Mouse (Mus musculus): ENCODE results near the gene Megf8. TPM values are rescaled to one million over a fixed set of nuclear protein-coding genes. Genes with fewer than 3 reads are reported as not detected.

Megf8 gene
- total and polyA plus RNA-seq, 2 experiments, result 1.5 to 5.1 TPM

DNA sequence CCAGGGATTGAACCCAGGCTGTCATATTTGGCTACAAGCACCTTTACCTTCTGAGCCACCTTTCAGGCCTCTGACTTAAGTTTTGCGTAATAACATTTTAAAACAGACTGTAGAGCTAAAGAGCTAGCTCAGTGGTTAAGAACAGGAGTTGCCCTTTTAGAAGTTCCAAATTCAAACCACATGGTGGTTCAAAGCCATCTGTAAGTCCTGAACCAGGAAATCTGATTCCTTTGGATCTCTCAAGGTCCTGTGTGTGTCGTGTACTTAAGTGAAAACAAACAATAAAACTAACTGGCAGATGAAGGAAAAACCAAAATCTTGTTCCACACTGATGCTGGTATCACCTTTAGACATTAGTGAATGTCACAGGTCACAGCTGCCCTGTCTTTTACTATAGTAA is 84.6 kb downstream of the Megf8 start:
- Histone ChIP-seq H3K4me1 (ENCODE audit: control insufficient read depth, insufficient read depth, low read length) (peaks cover 5% of the 10 kb centered on the region; the same call in 1 of the 2 replicates), H3K4me3 (ENCODE audit: insufficient read depth, low read depth, low read length) (no peak overlapping the region), H3K79me2 (ENCODE audit: control insufficient read depth, insufficient read depth, low read length) (peaks cover 3% of the 10 kb centered on the region; the same call in 1 of the 2 replicates), H3K36me3 (ENCODE audit: control insufficient read depth, insufficient read depth, low read length) (no peaks in the 10 kb centered on the region), H3K9ac (ENCODE audit: low read depth, low read length) (no peak overlapping the region), H3K27me3 (ENCODE audit: control insufficient read depth, insufficient read depth, low read length) (no peaks in the 10 kb centered on the region), H3K27ac (replicated peaks; ENCODE audit: insufficient read depth, low read depth, low read length) (no peak overlapping the region)
- no peak for DNase-seq (ENCODE audit: extremely low read depth, low read depth, low spot score)
- TF ChIP-seq CTCF (IDR thresholded peaks at IDR 0.05; ENCODE audit: low read depth, low read length) (no peak), POLR2A (IDR thresholded peaks at IDR 0.05; ENCODE audit: extremely low read depth, insufficient read depth, low read length) (no peak)
- WGBS, result 58% methylated on average over 2 of the region's 2 CpGs

DNA sequence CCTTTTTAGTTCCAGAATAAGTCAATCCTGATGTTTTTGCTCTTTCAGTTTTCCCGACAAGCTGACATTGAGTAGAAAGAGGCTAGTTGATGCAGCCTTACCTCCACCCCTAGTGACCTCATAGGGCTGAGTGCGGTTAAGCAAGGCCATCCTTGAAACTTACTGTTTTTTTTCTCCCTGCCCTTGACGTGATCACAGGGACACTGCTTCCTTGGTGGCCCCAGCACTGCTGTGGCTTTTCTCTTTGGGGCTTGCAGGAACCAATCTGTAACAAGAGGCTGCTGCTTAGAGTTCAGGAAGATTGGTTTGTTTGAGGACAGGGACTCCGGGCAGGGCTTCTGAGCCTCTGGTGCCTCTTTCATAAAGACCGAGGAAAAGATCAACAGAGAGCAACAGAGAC is 85.0 kb downstream of the Megf8 start:
- no peak overlapping the region for H3K27ac ChIP-seq (replicated peaks; ENCODE audit: insufficient read depth, low read depth, low read length)
- DNase-seq (ENCODE audit: extremely low read depth, low read depth, low spot score), result no peak
- H3K27me3 ChIP-seq (ENCODE audit: control insufficient read depth, insufficient read depth, low read length), result no peaks in the 10 kb centered on the region
- no peak overlapping the region for H3K9ac ChIP-seq (ENCODE audit: low read depth, low read length)
- WGBS, result 74% methylated on average over 5 of the region's 5 CpGs
- peaks cover 2% of the 10 kb centered on the region; the same call in 1 of the 2 replicates for H3K4me1 ChIP-seq (ENCODE audit: control insufficient read depth, insufficient read depth, low read length)
- H3K36me3 ChIP-seq (ENCODE audit: control insufficient read depth, insufficient read depth, low read length), result no peaks in the 10 kb centered on the region
- TF ChIP-seq CTCF (IDR thresholded peaks at IDR 0.05; ENCODE audit: low read depth, low read length), result no peak
- no peak for TF ChIP-seq POLR2A (IDR thresholded peaks at IDR 0.05; ENCODE audit: extremely low read depth, insufficient read depth, low read length)
- H3K4me3 ChIP-seq (ENCODE audit: insufficient read depth, low read depth, low read length), result no peak overlapping the region
- no peaks in the 10 kb centered on the region; the same call in 1 of the 2 replicates for H3K79me2 ChIP-seq (ENCODE audit: control insufficient read depth, insufficient read depth, low read length)

DNA sequence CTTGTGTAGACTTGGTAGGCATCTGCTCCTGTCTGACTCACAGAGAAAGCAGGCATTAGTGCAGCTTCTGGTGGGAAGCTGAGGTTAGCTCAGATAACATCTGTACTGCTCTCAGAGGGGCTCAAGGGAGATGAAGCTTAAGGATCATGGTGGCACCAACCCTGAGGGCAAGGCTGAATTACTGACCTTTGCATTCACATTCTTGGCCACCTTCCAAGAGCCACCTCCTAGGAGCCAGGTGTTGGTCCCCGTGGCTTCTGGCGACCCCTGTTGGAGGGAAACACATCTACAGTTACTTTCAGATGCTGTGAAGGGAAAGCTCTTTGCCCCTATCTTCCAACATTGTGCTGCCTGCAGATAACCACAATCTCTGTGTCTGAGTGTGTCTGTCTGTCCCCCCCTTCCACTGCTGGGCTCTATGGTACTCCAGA is 85.7 kb downstream of the Megf8 start:
- H3K27ac ChIP-seq (replicated peaks; ENCODE audit: insufficient read depth, low read depth, low read length), result no peak overlapping the region
- DNase-seq (ENCODE audit: extremely low read depth, low read depth, low spot score), result peak; percentile 76
- no peak overlapping the region for H3K4me3 ChIP-seq (ENCODE audit: insufficient read depth, low read depth, low read length)
- H3K36me3 ChIP-seq (ENCODE audit: control insufficient read depth, insufficient read depth, low read length), result no peaks in the 10 kb centered on the region
- H3K4me1 ChIP-seq (ENCODE audit: control insufficient read depth, insufficient read depth, low read length), result peaks cover 2% of the 10 kb centered on the region; the same call in 1 of the 2 replicates
- no peak overlapping the region for H3K9ac ChIP-seq (ENCODE audit: low read depth, low read length)
- TF ChIP-seq POLR2A (IDR thresholded peaks at IDR 0.05; ENCODE audit: extremely low read depth, insufficient read depth, low read length) (no peak), CTCF (IDR thresholded peaks at IDR 0.05; ENCODE audit: low read depth, low read length) (peak; percentile 92)
- no peaks in the 10 kb centered on the region for H3K27me3 ChIP-seq (ENCODE audit: control insufficient read depth, insufficient read depth, low read length)
- WGBS, result 0% methylated on average over 2 of the region's 2 CpGs
- H3K79me2 ChIP-seq (ENCODE audit: control insufficient read depth, insufficient read depth, low read length), result no peaks in the 10 kb centered on the region; the same call in 1 of the 2 replicates

DNA sequence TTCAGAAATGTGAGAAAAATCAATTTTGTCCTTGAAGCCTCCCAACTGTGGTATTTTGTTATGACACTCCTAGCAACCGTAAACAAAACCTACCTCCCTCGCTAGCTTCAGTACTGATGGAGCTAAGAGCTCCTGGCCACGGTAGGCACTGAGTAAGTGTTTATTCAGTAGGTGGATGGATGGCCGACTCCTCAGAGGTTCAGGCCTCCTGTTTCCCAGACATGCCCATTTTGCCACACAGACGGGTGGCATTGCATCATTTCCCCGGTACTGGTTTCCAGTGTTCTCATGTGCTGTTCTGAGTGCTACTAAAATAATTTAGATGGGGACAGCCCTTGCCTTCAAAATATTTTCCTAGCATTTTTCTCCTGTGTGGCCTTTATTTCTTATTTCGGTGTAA is 89.5 kb downstream of the Megf8 start:
- H3K9ac ChIP-seq (ENCODE audit: low read depth, low read length), result no peak overlapping the region
- peaks cover 9% of the 10 kb centered on the region for H3K4me1 ChIP-seq (ENCODE audit: control insufficient read depth, insufficient read depth, low read length)
- no peak for DNase-seq (ENCODE audit: extremely low read depth, low read depth, low spot score)
- H3K4me3 ChIP-seq (ENCODE audit: insufficient read depth, low read depth, low read length), result no peak overlapping the region
- TF ChIP-seq POLR2A (IDR thresholded peaks at IDR 0.05; ENCODE audit: extremely low read depth, insufficient read depth, low read length) (no peak), CTCF (IDR thresholded peaks at IDR 0.05; ENCODE audit: low read depth, low read length) (no peak)
- H3K27ac ChIP-seq (replicated peaks; ENCODE audit: insufficient read depth, low read depth, low read length), result no peak overlapping the region
- 48% methylated on average over 7 of the region's 7 CpGs for WGBS
- no peaks in the 10 kb centered on the region for H3K36me3 ChIP-seq (ENCODE audit: control insufficient read depth, insufficient read depth, low read length)
- H3K27me3 ChIP-seq (ENCODE audit: control insufficient read depth, insufficient read depth, low read length), result no peaks in the 10 kb centered on the region
- H3K79me2 ChIP-seq (ENCODE audit: control insufficient read depth, insufficient read depth, low read length), result no peaks in the 10 kb centered on the region

DNA sequence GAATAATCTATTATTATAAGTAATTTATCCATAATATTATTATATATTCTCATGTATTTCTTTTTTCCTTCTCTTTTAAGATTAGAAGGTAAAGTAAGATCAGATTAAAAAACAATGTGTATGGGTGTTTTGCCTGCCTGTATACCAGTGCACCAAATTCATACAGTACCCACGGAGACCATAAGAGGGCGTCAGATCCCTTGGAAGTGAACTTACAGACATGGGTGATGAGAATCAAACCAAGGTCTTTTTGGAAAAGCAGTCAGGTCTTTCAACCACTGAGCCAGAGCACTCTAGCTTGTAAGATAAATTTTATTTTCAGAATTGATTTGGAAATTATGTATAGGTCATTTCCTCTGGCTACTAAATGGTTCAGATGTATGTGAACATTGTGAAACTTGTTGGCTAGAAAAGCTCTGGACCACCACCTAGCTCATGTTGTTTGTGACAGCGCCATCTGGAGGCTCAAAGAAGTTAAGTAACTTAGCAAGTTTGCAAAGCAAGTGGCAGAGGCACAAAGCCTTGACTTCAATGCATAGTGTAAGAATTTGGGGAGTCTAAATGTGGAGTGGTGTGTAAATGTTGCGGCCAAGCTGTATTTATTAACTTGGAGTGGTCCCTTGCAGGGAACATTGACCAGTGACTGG is 92.3 kb downstream of the Megf8 start:
- DNase-seq (ENCODE audit: extremely low read depth, low read depth, low spot score), result no peak
- no peak overlapping the region for H3K27ac ChIP-seq (replicated peaks; ENCODE audit: insufficient read depth, low read depth, low read length)
- WGBS, result 67% methylated on average over 4 of the region's 4 CpGs
- TF ChIP-seq POLR2A (IDR thresholded peaks at IDR 0.05; ENCODE audit: extremely low read depth, insufficient read depth, low read length) (no peak), CTCF (IDR thresholded peaks at IDR 0.05; ENCODE audit: low read depth, low read length) (peak; percentile 22; the same call in 1 of the 2 replicates)
- H3K27me3 ChIP-seq (ENCODE audit: control insufficient read depth, insufficient read depth, low read length), result no peaks in the 10 kb centered on the region
- no peak overlapping the region for H3K4me3 ChIP-seq (ENCODE audit: insufficient read depth, low read depth, low read length)
- no peaks in the 10 kb centered on the region; the same call in 1 of the 2 replicates for H3K79me2 ChIP-seq (ENCODE audit: control insufficient read depth, insufficient read depth, low read length)
- no peaks in the 10 kb centered on the region for H3K36me3 ChIP-seq (ENCODE audit: control insufficient read depth, insufficient read depth, low read length)
- no peak overlapping the region for H3K9ac ChIP-seq (ENCODE audit: low read depth, low read length)
- H3K4me1 ChIP-seq (ENCODE audit: control insufficient read depth, insufficient read depth, low read length), result peaks cover 8% of the 10 kb centered on the region

DNA sequence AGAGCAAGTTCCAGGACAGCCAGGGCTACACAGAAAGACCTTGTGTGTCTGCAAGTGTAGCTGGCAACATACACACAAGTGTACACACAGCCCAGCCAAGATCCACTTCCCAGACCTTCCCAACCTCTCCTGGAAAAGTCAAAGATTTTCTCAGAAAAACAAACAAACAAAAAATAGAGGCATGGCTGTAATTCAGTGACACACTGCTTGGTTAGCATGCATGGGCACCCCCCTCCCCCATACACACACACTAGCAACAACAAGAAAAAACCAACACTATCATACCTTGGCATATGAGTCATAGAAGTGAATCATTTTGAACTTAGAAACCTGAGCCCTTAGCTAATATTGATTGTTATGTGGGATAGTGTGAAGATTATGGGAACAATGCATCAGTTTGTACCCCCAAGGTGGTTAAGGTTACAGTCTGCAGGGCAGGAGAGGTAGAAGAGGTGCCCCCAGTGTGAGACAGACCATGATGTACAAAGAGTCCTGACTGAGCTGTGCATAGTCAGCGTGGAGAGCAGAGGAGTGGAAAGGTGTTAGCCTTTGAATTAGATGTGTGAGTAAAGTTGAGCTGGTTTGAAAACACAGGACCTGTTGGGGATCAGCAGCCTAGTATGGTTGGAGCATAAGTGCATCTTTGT is 94.1 kb downstream of the Megf8 start:
- Histone ChIP-seq H3K4me1 (ENCODE audit: control insufficient read depth, insufficient read depth, low read length) (peaks cover 8% of the 10 kb centered on the region), H3K9ac (ENCODE audit: low read depth, low read length) (no peak overlapping the region), H3K27me3 (ENCODE audit: control insufficient read depth, insufficient read depth, low read length) (no peaks in the 10 kb centered on the region), H3K27ac (replicated peaks; ENCODE audit: insufficient read depth, low read depth, low read length) (peak overlapping the region; percentile 67), H3K36me3 (ENCODE audit: control insufficient read depth, insufficient read depth, low read length) (no peaks in the 10 kb centered on the region), H3K79me2 (ENCODE audit: control insufficient read depth, insufficient read depth, low read length) (no peaks in the 10 kb centered on the region; the same call in 1 of the 2 replicates), H3K4me3 (ENCODE audit: insufficient read depth, low read depth, low read length) (no peak overlapping the region)
- WGBS, result 81% methylated on average over 1 of the region's 1 CpGs
- TF ChIP-seq POLR2A (IDR thresholded peaks at IDR 0.05; ENCODE audit: extremely low read depth, insufficient read depth, low read length) (no peak), CTCF (IDR thresholded peaks at IDR 0.05; ENCODE audit: low read depth, low read length) (no peak)
- peak; percentile 77 for DNase-seq (ENCODE audit: extremely low read depth, low read depth, low spot score)
